Mouse (Mus musculus) heart, postnatal 0 days (tissue): ENCODE measurements around the gene Adra2c.

Experiments used
- CTCF ChIP-seq: IDR thresholded peaks from 2 replicates; pipeline ENCODE4 v1.5.1; 2016; ENCODE audit warnings: antibody characterized with exemption, control low read depth, low read depth
- EP300 ChIP-seq: IDR thresholded peaks from 2 replicates; pipeline ENCODE4 v1.6.1; 2016; ENCODE audit warnings: antibody characterized with exemption, low read depth

DNA sequence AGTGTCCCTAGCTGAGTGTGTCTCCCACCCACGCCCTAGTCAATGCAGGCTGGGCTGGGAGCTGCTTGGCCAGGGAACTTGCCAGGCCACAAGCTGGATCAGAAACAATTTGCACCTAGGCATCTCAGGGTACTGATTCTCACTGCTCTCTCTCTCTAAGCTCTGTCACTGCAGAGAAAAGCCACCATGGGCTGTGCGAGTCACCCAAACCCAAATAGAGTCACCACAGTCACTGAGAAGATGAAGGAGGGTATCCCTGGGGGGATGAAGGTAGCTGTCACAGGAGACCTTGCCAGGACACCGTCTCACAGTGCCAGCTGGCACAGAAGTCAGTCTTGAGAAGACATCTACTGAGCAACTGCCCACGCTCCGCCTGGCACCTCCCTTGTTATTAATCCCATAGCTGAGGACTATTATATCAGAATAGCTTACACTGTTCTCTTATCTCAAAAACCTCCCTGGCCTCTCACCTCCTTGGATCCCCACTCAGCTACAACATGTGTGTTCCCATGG, 33.7 kb downstream of the Adra2c start:
- no peak for TF ChIP-seq CTCF
- no peak for TF ChIP-seq EP300
